Mouse (Mus musculus) forebrain, embryonic 16.5 days (tissue): ENCODE data around the gene Tef. TPM values are rescaled to one million over a fixed set of nuclear protein-coding genes. Genes with fewer than 3 reads are reported as not detected.

Experiments used
- ATAC-seq: fragments of 200-750 bp; cut with Nextera tagmentation; 2 replicates; pipeline ENCODE4 v1.8.0; 2017; ENCODE audit warnings: mild to moderate bottlenecking, moderate library complexity
- H3K27ac ChIP-seq: fragments of 300-500 bp; sonication (generic); 2 replicates; pipeline ENCODE4 v1.5.1; 2014; ENCODE audit warnings: low read length, control low read depth
- H3K27me3 ChIP-seq: fragments of 300-500 bp; sonication (generic); replicated peaks from 2 replicates; pipeline ENCODE4 v1.6.1; 2014; ENCODE audit warnings: low read length; ENCODE audit not compliant: control insufficient read depth, insufficient read depth
- H3K36me3 ChIP-seq: fragments of 300-500 bp; sonication (generic); 2 replicates; pipeline ENCODE4 v1.6.1; 2014; ENCODE audit not compliant: control insufficient read depth, insufficient read depth
- H3K4me1 ChIP-seq: fragments of 300-500 bp; sonication (generic); replicated peaks from 2 replicates; pipeline ENCODE4 v1.6.1; 2014; ENCODE audit warnings: low read length; ENCODE audit not compliant: control insufficient read depth, insufficient read depth
- H3K4me2 ChIP-seq: fragments of 300-500 bp; sonication (generic); 2 replicates; pipeline ENCODE4 v1.6.1; 2014; ENCODE audit warnings: mild to moderate bottlenecking, low read length, control low read depth
- H3K4me3 ChIP-seq: fragments of 300-500 bp; sonication (generic); replicated peaks from 2 replicates; pipeline ENCODE4 v1.5.1; 2014; ENCODE audit warnings: mild to moderate bottlenecking, low read length, control low read depth
- H3K9ac ChIP-seq: fragments of 300-500 bp; sonication (generic); replicated peaks from 2 replicates; pipeline ENCODE4 v1.6.1; 2014; ENCODE audit warnings: low read depth, low read length, control low read depth
- H3K9me3 ChIP-seq: fragments of 300-500 bp; sonication (generic); 2 replicates; pipeline ENCODE4 v1.6.1; 2016; ENCODE audit warnings: low read length; ENCODE audit not compliant: control insufficient read depth
- WGBS: fragments of 180-500 bp; shearing (Covaris S2); extraction: QIAGEN DNeasy Blood & Tissue Kit; methylation state at CpG from one replicate; pipeline ENCODE4 v1.1.7; 2014; 5-methylcytosine and 5-hydroxymethylcytosine counted together
- polyA plus RNA-seq: library from polyadenylated mRNA; unstranded; fragments of >200 nt; fragmentation: Nextera tagmentation; extraction: Ambion mirVana; gene quantifications from 2 replicates; pipeline ENCODE4 v1.2.1, GENCODE M21; 2015

The Tef gene
- polyA plus RNA-seq, 1 experiment from 2014 or later = 32.7 TPM

- WGBS = 94% methylated on average over 9 of the region's 9 CpGs
- Histone ChIP-seq H3K27me3 (no peaks in the 10 kb centered on the region), H3K4me3 (no peak overlapping the region), H3K4me1 (no peaks in the 10 kb centered on the region), H3K9ac (no peak overlapping the region), H3K27ac (no peak overlapping the region), H3K36me3 (peaks cover 22% of the 10 kb centered on the region), H3K4me2 (no peak overlapping the region), H3K9me3 (no peaks in the 10 kb centered on the region)
- ATAC-seq = no peak
Measured at GRCm38 (mm10) chr15:81792444-81792843, 9.8 kb upstream of the Tef start.

- no peak for ATAC-seq
- peaks cover 11% of the 10 kb centered on the region for H3K36me3 ChIP-seq
Measured at GRCm38 (mm10) chr15:81796228-81796627, 6.0 kb upstream of the Tef start.

GRCm38 (mm10) chr15:81797861-81798260 lies 4.4 kb upstream of the Tef start:
- Histone ChIP-seq H3K4me1 (peaks cover 11% of the 10 kb centered on the region), H3K4me2 (no peak overlapping the region), H3K4me3 (no peak overlapping the region), H3K27me3 (no peaks in the 10 kb centered on the region), H3K36me3 (no peaks in the 10 kb centered on the region), H3K9ac (no peak overlapping the region), H3K9me3 (no peaks in the 10 kb centered on the region), H3K27ac (no peak overlapping the region)
- 92% methylated on average over 6 of the region's 6 CpGs for WGBS
- ATAC-seq = no peak

More at GRCm38 (mm10) chr15:81796228-81796627, 6.0 kb upstream of the Tef start:
- H3K4me1 ChIP-seq = no peaks in the 10 kb centered on the region
- H3K9ac ChIP-seq = no peak overlapping the region
- H3K4me2 ChIP-seq = no peak overlapping the region
- no peak overlapping the region for H3K27ac ChIP-seq
- no peak overlapping the region for H3K4me3 ChIP-seq
- 65% methylated on average over 3 of the region's 3 CpGs for WGBS
- H3K9me3 ChIP-seq = no peaks in the 10 kb centered on the region
- no peaks in the 10 kb centered on the region for H3K27me3 ChIP-seq

- Histone ChIP-seq H3K27me3 (no peaks in the 10 kb centered on the region), H3K4me1 (peaks cover 15% of the 10 kb centered on the region), H3K9ac (no peak overlapping the region), H3K4me3 (no peak overlapping the region), H3K27ac (no peak overlapping the region), H3K9me3 (no peaks in the 10 kb centered on the region), H3K36me3 (no peaks in the 10 kb centered on the region), H3K4me2 (no peak overlapping the region)
- ATAC-seq = no peak
- 86% methylated on average over 4 of the region's 4 CpGs for WGBS
Measured at GRCm38 (mm10) chr15:81798421-81798820, 3.8 kb upstream of the Tef start.

GRCm38 (mm10) chr15:81800391-81800790 lies 1.8 kb upstream of the Tef start:
- WGBS = 76% methylated on average over 3 of the region's 3 CpGs

GRCm38 (mm10) chr15:81802941-81803351 lies 725 bp downstream of the Tef start:
- peak; percentile 18 for ATAC-seq
- WGBS = 7% methylated on average over 8 of the region's 8 CpGs
- Histone ChIP-seq H3K4me2 (peak overlapping the region; percentile 59), H3K27me3 (no peaks in the 10 kb centered on the region), H3K27ac (peak overlapping the region; percentile 17), H3K4me3 (peak overlapping the region; percentile 29), H3K4me1 (peaks cover 15% of the 10 kb centered on the region), H3K36me3 (no peaks in the 10 kb centered on the region), H3K9ac (peak overlapping the region; percentile 50), H3K9me3 (no peaks in the 10 kb centered on the region)

More at GRCm38 (mm10) chr15:81800391-81800790, 1.8 kb upstream of the Tef start:
- no peak overlapping the region for H3K9ac ChIP-seq
- H3K36me3 ChIP-seq = no peaks in the 10 kb centered on the region
- ATAC-seq = no peak
- no peaks in the 10 kb centered on the region for H3K27me3 ChIP-seq
- no peaks in the 10 kb centered on the region for H3K9me3 ChIP-seq
- H3K4me1 ChIP-seq = peaks cover 15% of the 10 kb centered on the region
- no peak overlapping the region for H3K4me3 ChIP-seq
- no peak overlapping the region for H3K27ac ChIP-seq
- H3K4me2 ChIP-seq = no peak overlapping the region

GRCm38 (mm10) chr15:81803425-81803951 lies 1.3 kb downstream of the Tef start:
- H3K4me2 ChIP-seq = peak overlapping the region; percentile 59; the same call in 1 of the 2 replicates
- no peak overlapping the region for H3K9ac ChIP-seq
- no peak overlapping the region for H3K4me3 ChIP-seq
- 57% methylated on average over 4 of the region's 4 CpGs for WGBS
- no peaks in the 10 kb centered on the region for H3K36me3 ChIP-seq
- no peak overlapping the region for H3K27ac ChIP-seq
- H3K9me3 ChIP-seq = no peaks in the 10 kb centered on the region
- H3K4me1 ChIP-seq = peaks cover 15% of the 10 kb centered on the region
- no peak for ATAC-seq
- H3K27me3 ChIP-seq = no peaks in the 10 kb centered on the region

GRCm38 (mm10) chr15:81804172-81804571 lies 2.0 kb downstream of the Tef start:
- no peaks in the 10 kb centered on the region for H3K36me3 ChIP-seq
- H3K27ac ChIP-seq = no peak overlapping the region
- H3K27me3 ChIP-seq = no peaks in the 10 kb centered on the region
- WGBS = 93% methylated on average over 1 of the region's 1 CpGs
- no peak overlapping the region for H3K4me2 ChIP-seq
- peaks cover 15% of the 10 kb centered on the region for H3K4me1 ChIP-seq
- no peak overlapping the region for H3K9ac ChIP-seq
- no peaks in the 10 kb centered on the region for H3K9me3 ChIP-seq
- ATAC-seq = no peak
- H3K4me3 ChIP-seq = no peak overlapping the region

- no peaks in the 10 kb centered on the region for H3K36me3 ChIP-seq
- H3K9ac ChIP-seq = no peak overlapping the region
- no peak overlapping the region for H3K27ac ChIP-seq
- H3K4me2 ChIP-seq = no peak overlapping the region
- H3K9me3 ChIP-seq = no peaks in the 10 kb centered on the region
- peaks cover 19% of the 10 kb centered on the region for H3K4me1 ChIP-seq
- no peak overlapping the region for H3K4me3 ChIP-seq
- H3K27me3 ChIP-seq = no peaks in the 10 kb centered on the region
- ATAC-seq = no peak
- WGBS = 85% methylated on average over 3 of the region's 3 CpGs
Measured at GRCm38 (mm10) chr15:81804883-81805282, 2.7 kb downstream of the Tef start.

- Histone ChIP-seq H3K27me3 (no peaks in the 10 kb centered on the region), H3K27ac (no peak overlapping the region), H3K4me3 (no peak overlapping the region), H3K9me3 (no peaks in the 10 kb centered on the region), H3K4me2 (no peak overlapping the region), H3K4me1 (peaks cover 25% of the 10 kb centered on the region), H3K36me3 (no peaks in the 10 kb centered on the region), H3K9ac (no peak overlapping the region)
- 49% methylated on average over 6 of the region's 6 CpGs for WGBS
- no peak for ATAC-seq
Measured at GRCm38 (mm10) chr15:81805624-81806023, 3.4 kb downstream of the Tef start.
